19 mouse cellular contexts compared by ENCODE assay signal in genomic region chr10:122848020-122848457, GRCm38 (mm10).
A peak's percentile ranks its signal among the peaks of the same experiment; 100 is the strongest.
DNase-seq lines count a peak whose midpoint lies in the region; ATAC-seq and TF ChIP-seq lines count a peak whose summit lies in the region.
"Had no signal": no experiment of that assay in that cellular context is flagged by ENCODE, and none has a peak within 500 bp of the region (broad histone marks: within the 10 kb centered on the region; RNA-seq: fewer than 3 reads in every experiment).

No protein-coding gene starts in this region.

- no peaks in the 10 kb centered on the region for H3K36me3 ChIP-seq in kidney, adult 2 months (ENCODE audit: control insufficient read depth, insufficient read depth, low read length)
- no peaks in the 10 kb centered on the region for H3K36me3 ChIP-seq in embryonic facial prominence, embryonic 15.5 days
- H3K36me3 ChIP-seq in limb, embryonic 14.5 days (ENCODE audit: control insufficient read depth, insufficient read depth, low read length), result no peaks in the 10 kb centered on the region
- H3K36me3 ChIP-seq: forebrain, embryonic 12.5 days; midbrain, embryonic 12.5 days had no signal

- H3K9me3 ChIP-seq in embryonic facial prominence, embryonic 15.5 days (replicated peaks), result no peaks in the 10 kb centered on the region
- no peaks in the 10 kb centered on the region for H3K9me3 ChIP-seq in limb, embryonic 14.5 days (ENCODE audit: control insufficient read depth, low read length)
- H3K9me3 ChIP-seq: forebrain, embryonic 12.5 days; midbrain, embryonic 12.5 days had no signal

- DNase-seq in kidney, adult 2 months, result peak; percentile 19
- DNase-seq in kidney, adult 9 months, result no peak
- DNase-seq in Muller cell, postnatal 12 days (ENCODE audit: inconsistent ontology term), result peak; percentile 86
- peak; percentile 29 for DNase-seq in limb, embryonic 14.5 days (ENCODE audit: low spot score)
- DNase-seq in adrenal gland, postnatal 14 days, result no peak
- no peak for DNase-seq in right cerebral cortex, postnatal 36 days (ENCODE audit: low spot score in 2 of 2)
- no peak for DNase-seq in urinary bladder, postnatal 25 days (ENCODE audit: low spot score)
- DNase-seq: cerebellum, adult 9-10 months; heart, postnatal 14 days; liver; liver, postnatal 0 days; lung, postnatal 14 days had no signal

- no peak overlapping the region; the same call in 1 of the 2 replicates for H3K27ac ChIP-seq in kidney, adult 2 months (ENCODE audit: insufficient read depth, low read depth, low read length)
- H3K27ac ChIP-seq in embryonic facial prominence, embryonic 15.5 days (replicated peaks), result 0 out of 2 replicates have a peak overlapping the region, but pooled peaks have one; percentile 13
- peak overlapping the region; percentile 6; the same call in 1 of the 2 replicates for H3K27ac ChIP-seq in limb, embryonic 14.5 days (replicated peaks; ENCODE audit: low read depth, low read length)
- H3K27ac ChIP-seq: forebrain, embryonic 12.5 days; layer of hippocampus, adult 2 months; midbrain, embryonic 12.5 days had no signal

- H3K4me2 ChIP-seq in embryonic facial prominence, embryonic 15.5 days (replicated peaks), result no peak overlapping the region
- no peak overlapping the region for H3K4me2 ChIP-seq in limb, embryonic 14.5 days (replicated peaks; ENCODE audit: low read depth, low read length, severe bottlenecking)
- H3K4me2 ChIP-seq: forebrain, embryonic 12.5 days; heart, embryonic 11.5 days; midbrain, embryonic 12.5 days had no signal

- TF ChIP-seq CTCF in kidney, adult 2 months (conservative IDR thresholded peaks at IDR 0.05; ENCODE audit: insufficient read depth, insufficient read length, low read depth, low read length), result no peak

- no peak overlapping the region for H3K9ac ChIP-seq in embryonic facial prominence, embryonic 15.5 days
- no peak overlapping the region for H3K9ac ChIP-seq in limb, embryonic 14.5 days (ENCODE audit: low read depth, low read length, severe bottlenecking)
- H3K9ac ChIP-seq: forebrain, embryonic 12.5 days; liver, postnatal 0 days; midbrain, embryonic 12.5 days had no signal

- WGBS in kidney, adult 2 months, result 57% methylated on average over 2 of the region's 2 CpGs
- 21% methylated on average over 2 of the region's 2 CpGs for WGBS in embryonic facial prominence, embryonic 15.5 days
- 49% methylated on average over 2 of the region's 2 CpGs for WGBS in limb, embryonic 14.5 days

- H3K27me3 ChIP-seq in kidney, adult 2 months (replicated peaks; ENCODE audit: control insufficient read depth, insufficient read depth, low read length), result no peaks in the 10 kb centered on the region
- H3K27me3 ChIP-seq in embryonic facial prominence, embryonic 15.5 days, result no peaks in the 10 kb centered on the region
- no peaks in the 10 kb centered on the region for H3K27me3 ChIP-seq in limb, embryonic 14.5 days (ENCODE audit: control insufficient read depth, insufficient read depth, low read length)
- H3K27me3 ChIP-seq: forebrain, embryonic 12.5 days; midbrain, embryonic 12.5 days had no signal

- no peak for TF ChIP-seq POLR2A in kidney, adult 2 months (IDR thresholded peaks at IDR 0.05; ENCODE audit: low read depth, low read length)
- no peak for TF ChIP-seq POLR2A in limb, embryonic 14.5 days (IDR thresholded peaks at IDR 0.05; ENCODE audit: borderline replicate concordance, extremely low read depth, insufficient read depth, insufficient read length)

- H3K4me1 ChIP-seq in kidney, adult 2 months (ENCODE audit: control insufficient read depth, insufficient read depth, low read length), result peaks cover 13% of the 10 kb centered on the region
- peaks cover 20% of the 10 kb centered on the region for H3K4me1 ChIP-seq in embryonic facial prominence, embryonic 15.5 days
- peaks cover 20% of the 10 kb centered on the region for H3K4me1 ChIP-seq in limb, embryonic 14.5 days (ENCODE audit: control insufficient read depth, insufficient read depth, low read length)

- ATAC-seq in embryonic facial prominence, embryonic 15.5 days (ENCODE audit: insufficient number of reproducible peaks, low FRiP score, low TSS enrichment, low read depth), result peak; percentile 8; the same call in 1 of the 2 replicates
- peak; percentile 35 for ATAC-seq in limb, embryonic 14.5 days (ENCODE audit: low FRiP score, low read depth)
- ATAC-seq: hindbrain, embryonic 16.5 days; intestine, postnatal 0 days; liver, postnatal 0 days had no signal

- H3K4me3 ChIP-seq in kidney, adult 2 months (ENCODE audit: insufficient read depth, low read depth, low read length), result no peak overlapping the region
- H3K4me3 ChIP-seq in embryonic facial prominence, embryonic 15.5 days (replicated peaks), result no peak overlapping the region
- no peak overlapping the region for H3K4me3 ChIP-seq in limb, embryonic 14.5 days (replicated peaks; ENCODE audit: low read length)
- H3K4me3 ChIP-seq: forebrain, embryonic 12.5 days; layer of hippocampus, adult 2 months; midbrain, embryonic 12.5 days had no signal

Comparison
In these comparisons a context has a peak if more than half of its experiments do, and no peak if none do; other contexts are left out.
1. DNase-seq: peak in kidney, adult 2 months (single experiment), Muller cell, postnatal 12 days (single experiment) and limb, embryonic 14.5 days (single experiment); none in kidney, adult 9 months (single experiment), adrenal gland, postnatal 14 days (single experiment), right cerebral cortex, postnatal 36 days (0 of 2) and urinary bladder, postnatal 25 days (single experiment).